Mouse (Mus musculus): ENCODE results near the gene Tmprss11f.

DNA sequence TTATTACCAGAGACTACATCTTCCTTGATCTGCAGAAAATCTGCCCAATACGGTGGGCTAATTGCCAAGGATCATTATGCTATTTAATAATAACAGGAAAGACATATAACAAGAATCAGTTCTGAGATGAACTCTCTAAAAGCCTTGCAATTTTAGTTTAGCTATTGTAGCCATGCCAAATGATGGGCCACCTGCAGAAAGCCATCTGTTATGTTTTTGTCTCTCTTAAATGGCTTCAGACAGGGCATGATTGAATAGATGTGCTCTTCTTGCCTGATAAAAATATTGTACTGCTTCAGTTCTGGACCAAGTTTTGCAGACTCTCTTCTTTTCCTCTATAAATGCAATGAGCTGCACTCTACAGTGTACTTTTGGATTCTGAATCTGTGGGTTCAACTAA is 138.8 kb downstream of the Tmprss11f start:
- TF ChIP-seq CTCF (IDR thresholded peaks at IDR 0.05; ENCODE audit: extremely low read depth, insufficient read depth, insufficient read length, insufficient replicate concordance): no peak
- TF ChIP-seq POLR2A (IDR thresholded peaks at IDR 0.05; ENCODE audit: low read depth, low read length): no peak
